Mouse (Mus musculus) Patski (cell line): ENCODE results near the gene Kif14. TPM values are rescaled to one million over a fixed set of nuclear protein-coding genes. Genes with fewer than 3 reads are reported as not detected.

Experiments used
- ATAC-seq: fragments of 100-300 bp; one replicate; pipeline ENCODE4 v1.8.0; 2021
- CTCF ChIA-PET: fragments of 350-600 bp; sonication (Branson Sonifier 250); formaldehyde crosslinking; loops from one replicate; lab custom pipeline; 2022; ENCODE audit warnings: inconsistent platforms; lab: Charles Lee
- POLR2A ChIA-PET: fragments of 350-600 bp; sonication (Branson Sonifier 250); formaldehyde crosslinking; loops from one replicate; lab custom pipeline; 2022; ENCODE audit warnings: antibody characterized with exemption, inconsistent platforms; lab: Charles Lee
- DNase-seq: peaks from one replicate; pipeline ENCODE4 v3.0.0-alpha.2; 2011; ENCODE audit warnings: low read depth, low spot score
- H3K27me3 ChIP-seq: fragments of 371-371 bp; one replicate; pipeline ENCODE4 v1.5.1; 2021
- CTCF ChIP-seq: fragments of 100-300 bp; IDR thresholded peaks from one replicate; pipeline ENCODE4 v1.5.1; 2021
- in situ Hi-C: fragments of 300-500 bp; cut with MboI; formaldehyde crosslinking; loops from 3 replicates; pipeline ENCODE4 v1.11.1; 2018; ENCODE audit warnings: low pct_unique_long_range_greater_than_20kb, mixed read lengths
- polyA plus RNA-seq: library from polyadenylated mRNA; unstranded; gene quantifications from one replicate; pipeline ENCODE4 v1.2.3, GENCODE M21; 2021

Gene Kif14
- polyA plus RNA-seq: 5.6 TPM

GRCm38 (mm10) chr1:136466143-136466811, at the start of gene Kif14:
Kif14 (plus strand) TSS chr1:136466343.
- ChIA-PET POLR2A (no interaction called here), CTCF (interaction anchor here (1.4 kb wide), 1 partner anchor 10 kb away, joined by 3 read pairs; no protein-coding TSS in a partner anchor)
- no peak for TF ChIP-seq CTCF
- peak; percentile 99 for ATAC-seq
- peak; percentile 58 for DNase-seq
- in situ Hi-C loops: no loop called here
- H3K27me3 ChIP-seq: no peaks in the 10 kb centered on the region

DNA sequence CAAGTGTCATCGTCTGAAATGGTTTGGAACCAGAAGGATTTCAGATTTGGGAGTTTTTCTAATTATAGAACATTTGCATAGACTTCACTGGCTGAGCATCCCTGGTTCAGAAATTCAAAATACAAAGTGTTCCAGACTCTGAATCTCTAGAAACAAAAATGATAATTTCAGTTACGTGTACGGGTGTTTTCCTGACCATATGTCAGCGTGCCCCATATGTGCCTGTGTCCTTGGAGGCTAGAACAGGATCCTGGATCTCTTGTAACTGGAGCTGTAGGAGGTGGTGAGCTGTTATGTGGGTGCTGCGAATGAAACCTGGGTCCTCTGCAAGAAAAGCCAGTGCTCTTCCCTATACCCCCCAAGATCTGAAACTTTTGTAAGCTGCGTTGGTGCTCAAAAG, 47.8 kb upstream of the Kif14 start:
- POLR2A ChIA-PET: no interaction called here
- in situ Hi-C loops: no loop called here

GRCm38 (mm10) chr1:136427166-136427969, 38.8 kb upstream of the Kif14 start:
- ChIA-PET CTCF (no interaction called here), POLR2A (interaction anchor here (1.4 kb wide), 1 partner anchor 13 kb away, joined by 3 read pairs; the partner anchor contains the start of gene Ddx59)
- no peak for TF ChIP-seq CTCF

More for the DNA sequence above, 47.8 kb upstream of the Kif14 start:
- no peak for TF ChIP-seq CTCF
- DNase-seq (no peak), ATAC-seq (no peak)
- CTCF ChIA-PET: no interaction called here
- H3K27me3 ChIP-seq: no peaks in the 10 kb centered on the region

DNA sequence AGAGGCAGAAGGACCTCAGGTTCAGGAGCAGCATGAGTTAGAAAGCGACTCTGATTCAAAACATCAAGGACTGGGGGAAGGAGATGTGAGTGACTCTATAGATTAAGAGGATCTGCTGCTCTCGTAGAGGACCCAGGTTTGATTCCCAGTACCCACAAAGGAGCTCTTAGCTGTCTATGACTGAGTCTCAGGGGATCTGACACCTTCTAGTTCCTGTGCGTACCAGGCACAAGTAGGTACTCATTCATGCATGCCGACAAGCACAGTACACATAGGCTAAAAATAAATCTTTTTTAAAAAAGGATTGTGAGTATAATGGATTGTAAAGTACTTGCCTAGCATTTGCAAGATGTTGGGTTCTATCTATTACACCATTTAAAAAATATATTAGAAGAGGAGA, 37.2 kb upstream of the Kif14 start:
- ATAC-seq: no peak
- no peaks in the 10 kb centered on the region for H3K27me3 ChIP-seq
- in situ Hi-C loops: no loop called here
- no peak for DNase-seq
- CTCF ChIA-PET: no interaction called here
- no peak for TF ChIP-seq CTCF
- POLR2A ChIA-PET: no interaction called here

More at GRCm38 (mm10) chr1:136427166-136427969, 38.8 kb upstream of the Kif14 start:
- ATAC-seq: no peak
- no peak for DNase-seq
- no peaks in the 10 kb centered on the region for H3K27me3 ChIP-seq
- in situ Hi-C loops: no loop called here

GRCm38 (mm10) chr1:136430126-136430818, 35.9 kb upstream of the Kif14 start:
- DNase-seq: no peak
- no peaks in the 10 kb centered on the region for H3K27me3 ChIP-seq
- ChIA-PET POLR2A (interaction anchor here (0.6 kb wide), 1 partner anchor 61 kb away, joined by 3 read pairs; no protein-coding TSS in a partner anchor), CTCF (no interaction called here)
- no peak for TF ChIP-seq CTCF
- ATAC-seq: no peak
- in situ Hi-C loops: no loop called here

DNA sequence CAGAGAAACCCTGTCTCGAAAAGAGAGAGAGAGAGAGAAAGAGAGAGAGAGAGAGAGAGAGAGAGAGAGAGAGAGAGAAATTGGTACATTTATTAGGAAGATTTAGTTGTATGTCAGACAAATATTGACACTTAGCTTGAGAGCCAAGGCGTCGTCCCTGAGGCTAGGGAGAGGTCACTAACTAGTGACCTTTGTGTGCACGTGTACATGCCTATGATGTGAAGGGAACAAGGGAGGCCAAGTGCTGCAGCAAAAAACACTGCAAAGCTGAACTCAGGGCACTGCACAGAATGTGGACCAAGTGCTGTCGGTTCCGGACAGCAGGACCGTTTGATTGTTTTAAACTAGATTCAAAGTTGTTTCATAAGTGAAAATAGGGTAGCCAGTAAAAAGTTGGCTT, 25.4 kb upstream of the Kif14 start:
- ATAC-seq: no peak
- CTCF ChIA-PET: interaction anchor here (1.0 kb wide), 1 partner anchor 9 kb away, joined by 3 read pairs; no protein-coding TSS in a partner anchor
- TF ChIP-seq CTCF: no peak

GRCm38 (mm10) chr1:136442809-136443208, 23.3 kb upstream of the Kif14 start:
- in situ Hi-C loops: no loop called here
- TF ChIP-seq CTCF: no peak
- DNase-seq (no peak), ATAC-seq (no peak)
- CTCF ChIA-PET: no interaction called here
- POLR2A ChIA-PET: no interaction called here
- H3K27me3 ChIP-seq: no peaks in the 10 kb centered on the region

More for the DNA sequence above, 25.4 kb upstream of the Kif14 start:
- no peaks in the 10 kb centered on the region for H3K27me3 ChIP-seq
- POLR2A ChIA-PET: interaction anchor here (0.8 kb wide), 1 partner anchor 15 kb away, joined by 3 read pairs; no protein-coding TSS in a partner anchor
- DNase-seq: no peak
- in situ Hi-C loops: no loop called here

GRCm38 (mm10) chr1:136444555-136445255, 21.4 kb upstream of the Kif14 start:
- in situ Hi-C loops: no loop called here
- ATAC-seq: no peak
- CTCF ChIA-PET: no interaction called here

DNA sequence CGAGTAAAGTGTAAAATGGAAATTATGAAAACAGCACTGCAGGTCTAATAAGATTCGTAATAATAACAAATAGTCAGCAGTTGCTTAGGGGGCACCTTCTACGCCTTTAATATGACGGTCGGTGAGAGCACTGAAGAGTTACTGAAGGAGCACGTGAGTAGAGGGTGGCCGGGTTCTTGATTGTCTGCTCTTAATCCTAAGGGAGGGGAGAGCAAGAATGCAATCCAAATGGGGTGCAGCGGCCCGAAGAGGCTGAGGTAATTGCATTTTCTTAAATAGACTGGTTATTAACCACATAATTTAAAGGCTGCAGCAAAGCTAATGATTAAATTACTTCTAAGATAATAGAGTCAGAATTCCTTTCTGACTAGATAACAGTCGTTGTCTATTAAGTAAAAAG, 19.2 kb upstream of the Kif14 start:
- H3K27me3 ChIP-seq: no peaks in the 10 kb centered on the region
- no peak for TF ChIP-seq CTCF
- ChIA-PET POLR2A (no interaction called here), CTCF (no interaction called here)
- ATAC-seq (peak; percentile 57), DNase-seq (peak; percentile 39)
- in situ Hi-C loops: no loop called here

More at GRCm38 (mm10) chr1:136444555-136445255, 21.4 kb upstream of the Kif14 start:
- no peak for TF ChIP-seq CTCF
- POLR2A ChIA-PET: interaction anchor here (0.6 kb wide), 1 partner anchor 15 kb away, joined by 3 read pairs; no protein-coding TSS in a partner anchor
- no peak for DNase-seq
- no peaks in the 10 kb centered on the region for H3K27me3 ChIP-seq

GRCm38 (mm10) chr1:136447338-136447737, 18.8 kb upstream of the Kif14 start:
- in situ Hi-C loops: no loop called here

More at GRCm38 (mm10) chr1:136447338-136447737, 18.8 kb upstream of the Kif14 start:
- TF ChIP-seq CTCF: no peak
- no peaks in the 10 kb centered on the region for H3K27me3 ChIP-seq
- DNase-seq: no peak
- ChIA-PET CTCF (no interaction called here), POLR2A (no interaction called here)
- ATAC-seq: no peak
